Mouse (Mus musculus): ENCODE data around the gene Ehmt1. TPM values are rescaled to one million over a fixed set of nuclear protein-coding genes. Genes with fewer than 3 reads are reported as not detected.
A peak's percentile ranks its signal among the peaks of the same experiment; 100 is the strongest.
"Not testable (repeated sequence)": the region's sequence is repeated elsewhere in the genome, so short reads cannot be mapped to it uniquely, and the experiment has no call there.

Ehmt1 gene
- polyA plus RNA-seq (2014; fragmentation: Nextera tagmentation; extraction: Ambion mirVana) = 83.0 and 85.5 TPM in 2 replicates

- H3K4me2 ChIP-seq (ENCODE audit: low read length) = peak within 1 kb of the TSS; percentile 61
- peak within 1 kb of the TSS; percentile 94 for H3K4me3 ChIP-seq (ENCODE audit: low read depth, low read length)
- H3K9me3 ChIP-seq (ENCODE audit: control insufficient read depth, low read length) = no peaks in the 10 kb centered on the region
- no peaks in the 10 kb centered on the region for H3K36me3 ChIP-seq (ENCODE audit: control insufficient read depth, insufficient read depth, low read length)
- DNase-seq (ENCODE audit: low spot score) = peak; percentile 88
- ATAC-seq (replicated peaks; ENCODE audit: low FRiP score, low TSS enrichment, low read depth) = peak; percentile 97
- H3K9ac ChIP-seq (ENCODE audit: low read length) = peak within 1 kb of the TSS; percentile 98
- H3K27ac ChIP-seq (ENCODE audit: low read depth) = peak within 1 kb of the TSS; percentile 95
- peaks cover 11% of the 10 kb centered on the region for H3K4me1 ChIP-seq (replicated peaks; ENCODE audit: control insufficient read depth, insufficient read depth, low read length)
- no peaks in the 10 kb centered on the region for H3K27me3 ChIP-seq (replicated peaks; ENCODE audit: control insufficient read depth, insufficient read depth, low read length)
- under 1% methylated on average over 98 of the region's 112 CpGs for WGBS
Measured at GRCm38 (mm10) chr2:24918930-24919838, at the start of gene Ehmt1. TSS of gene Ehmt1 (minus strand) at chr2:24919614.

GRCm38 (mm10) chr2:24962304-24963000, 43.0 kb upstream of the Ehmt1 start, which contains the start of gene Dph7:
TSS of gene Dph7 (plus strand) at chr2:24962400.
- 1% methylated on average over 28 of the region's 28 CpGs for WGBS
- Histone ChIP-seq H3K27ac (ENCODE audit: low read depth) (no peak within 1 kb of the TSS), H3K4me1 (replicated peaks; ENCODE audit: control insufficient read depth, insufficient read depth, low read length) (0 out of 2 replicates have a peak, but pooled peaks cover 7% of the 10 kb centered on the region), H3K9me3 (ENCODE audit: control insufficient read depth, low read length) (no peaks in the 10 kb centered on the region), H3K4me3 (ENCODE audit: low read depth, low read length) (peak within 1 kb of the TSS; percentile 75), H3K27me3 (replicated peaks; ENCODE audit: control insufficient read depth, insufficient read depth, low read length) (no peaks in the 10 kb centered on the region), H3K36me3 (ENCODE audit: control insufficient read depth, insufficient read depth, low read length) (peaks cover 60% of the 10 kb centered on the region), H3K4me2 (ENCODE audit: low read length) (peak within 1 kb of the TSS; percentile 60), H3K9ac (ENCODE audit: low read length) (peak within 1 kb of the TSS; percentile 80)
- ATAC-seq (replicated peaks; ENCODE audit: low FRiP score, low TSS enrichment, low read depth) (peak; percentile 89), DNase-seq (ENCODE audit: low spot score) (peak; percentile 96)

- H3K27ac ChIP-seq (ENCODE audit: low read depth) = no peak overlapping the region
- H3K4me2 ChIP-seq (ENCODE audit: low read length) = no peak overlapping the region
- no peak for ATAC-seq (replicated peaks; ENCODE audit: low FRiP score, low TSS enrichment, low read depth)
- no peak overlapping the region for H3K4me3 ChIP-seq (ENCODE audit: low read depth, low read length)
- peak; percentile 53 for DNase-seq (ENCODE audit: low spot score)
- H3K27me3 ChIP-seq (replicated peaks; ENCODE audit: control insufficient read depth, insufficient read depth, low read length) = no peaks in the 10 kb centered on the region
- WGBS = 33% methylated on average over 3 of the region's 3 CpGs
- no peak overlapping the region for H3K9ac ChIP-seq (ENCODE audit: low read length)
- no peaks in the 10 kb centered on the region for H3K9me3 ChIP-seq (ENCODE audit: control insufficient read depth, low read length)
- H3K36me3 ChIP-seq (ENCODE audit: control insufficient read depth, insufficient read depth, low read length) = peaks cover 63% of the 10 kb centered on the region
- H3K4me1 ChIP-seq (replicated peaks; ENCODE audit: control insufficient read depth, insufficient read depth, low read length) = 0 out of 2 replicates have a peak, but pooled peaks cover 7% of the 10 kb centered on the region
Measured at GRCm38 (mm10) chr2:24960910-24961309, 41.5 kb upstream of the Ehmt1 start.

GRCm38 (mm10) chr2:24952537-24953055, 33.2 kb upstream of the Ehmt1 start:
- Histone ChIP-seq H3K9me3 (ENCODE audit: control insufficient read depth, low read length) (no peaks in the 10 kb centered on the region), H3K27ac (ENCODE audit: low read depth) (no peak overlapping the region), H3K4me2 (ENCODE audit: low read length) (no peak overlapping the region), H3K36me3 (ENCODE audit: control insufficient read depth, insufficient read depth, low read length) (peaks cover 58% of the 10 kb centered on the region), H3K4me1 (replicated peaks; ENCODE audit: control insufficient read depth, insufficient read depth, low read length) (peaks cover 11% of the 10 kb centered on the region), H3K27me3 (replicated peaks; ENCODE audit: control insufficient read depth, insufficient read depth, low read length) (no peaks in the 10 kb centered on the region), H3K4me3 (ENCODE audit: low read depth, low read length) (no peak overlapping the region), H3K9ac (ENCODE audit: low read length) (no peak overlapping the region)
- 84% methylated on average over 4 of the region's 4 CpGs for WGBS
- ATAC-seq (replicated peaks; ENCODE audit: low FRiP score, low TSS enrichment, low read depth) (no peak), DNase-seq (ENCODE audit: low spot score) (no peak)

GRCm38 (mm10) chr2:24950189-24950535, 30.7 kb upstream of the Ehmt1 start:
- Histone ChIP-seq H3K9me3 (ENCODE audit: control insufficient read depth, low read length) (no peaks in the 10 kb centered on the region), H3K27me3 (replicated peaks; ENCODE audit: control insufficient read depth, insufficient read depth, low read length) (no peaks in the 10 kb centered on the region), H3K4me2 (ENCODE audit: low read length) (peak overlapping the region; percentile 91), H3K4me1 (replicated peaks; ENCODE audit: control insufficient read depth, insufficient read depth, low read length) (peaks cover 11% of the 10 kb centered on the region), H3K36me3 (ENCODE audit: control insufficient read depth, insufficient read depth, low read length) (peaks cover 35% of the 10 kb centered on the region), H3K27ac (ENCODE audit: low read depth) (peak overlapping the region; percentile 62; the same call in 1 of the 2 replicates), H3K9ac (ENCODE audit: low read length) (peak overlapping the region; percentile 86), H3K4me3 (ENCODE audit: low read depth, low read length) (peak overlapping the region; percentile 93)
- under 1% methylated on average over 31 of the region's 31 CpGs for WGBS
- DNase-seq (ENCODE audit: low spot score) = peak; percentile 64
- peak; percentile 37; the same call in 1 of the 2 replicates for ATAC-seq (replicated peaks; ENCODE audit: low FRiP score, low TSS enrichment, low read depth)

GRCm38 (mm10) chr2:24949421-24950188, 30.2 kb upstream of the Ehmt1 start, which contains the start of gene Zmynd19:
TSS of gene Zmynd19 (plus strand) at chr2:24949792.
- peaks cover 11% of the 10 kb centered on the region for H3K4me1 ChIP-seq (replicated peaks; ENCODE audit: control insufficient read depth, insufficient read depth, low read length)
- whole genome bisulfite sequencing = under 1% methylated on average over 96 of the region's 108 CpGs
- ATAC-seq (replicated peaks; ENCODE audit: low FRiP score, low TSS enrichment, low read depth) (peak; percentile 96), DNase-seq (ENCODE audit: low spot score) (peak; percentile 96)
- peak within 1 kb of the TSS; percentile 93 for H3K4me3 ChIP-seq (ENCODE audit: low read depth, low read length)
- H3K36me3 ChIP-seq (ENCODE audit: control insufficient read depth, insufficient read depth, low read length) = peaks cover 30% of the 10 kb centered on the region
- H3K27ac ChIP-seq (ENCODE audit: low read depth) = peak within 1 kb of the TSS; percentile 62; the same call in 1 of the 2 replicates
- peak within 1 kb of the TSS; percentile 91 for H3K4me2 ChIP-seq (ENCODE audit: low read length)
- no peaks in the 10 kb centered on the region for H3K9me3 ChIP-seq (ENCODE audit: control insufficient read depth, low read length)
- peak within 1 kb of the TSS; percentile 86 for H3K9ac ChIP-seq (ENCODE audit: low read length)
- H3K27me3 ChIP-seq (replicated peaks; ENCODE audit: control insufficient read depth, insufficient read depth, low read length) = no peaks in the 10 kb centered on the region

- not testable (repeated sequence) for H3K27me3 ChIP-seq (replicated peaks; ENCODE audit: control insufficient read depth, insufficient read depth, low read length); H3K4me1 ChIP-seq (replicated peaks; ENCODE audit: control insufficient read depth, insufficient read depth, low read length); DNase-seq (ENCODE audit: low spot score); H3K36me3 ChIP-seq (ENCODE audit: control insufficient read depth, insufficient read depth, low read length); ATAC-seq (replicated peaks; ENCODE audit: low FRiP score, low TSS enrichment, low read depth); H3K4me2 ChIP-seq (ENCODE audit: low read length); H3K4me3 ChIP-seq (ENCODE audit: low read depth, low read length); H3K9me3 ChIP-seq (ENCODE audit: control insufficient read depth, low read length); H3K27ac ChIP-seq (ENCODE audit: low read depth); H3K9ac ChIP-seq (ENCODE audit: low read length)
- WGBS = 41% methylated on average over 2 of the region's 2 CpGs
Measured at GRCm38 (mm10) chr2:24944304-24944703, 24.9 kb upstream of the Ehmt1 start.

GRCm38 (mm10) chr2:24942092-24942491, 22.7 kb upstream of the Ehmt1 start:
- WGBS = 76% methylated on average over 4 of the region's 4 CpGs
- Histone ChIP-seq H3K4me3 (ENCODE audit: low read depth, low read length) (no peak overlapping the region), H3K4me1 (replicated peaks; ENCODE audit: control insufficient read depth, insufficient read depth, low read length) (no peaks in the 10 kb centered on the region), H3K36me3 (ENCODE audit: control insufficient read depth, insufficient read depth, low read length) (no peaks in the 10 kb centered on the region), H3K27me3 (replicated peaks; ENCODE audit: control insufficient read depth, insufficient read depth, low read length) (no peaks in the 10 kb centered on the region), H3K9ac (ENCODE audit: low read length) (no peak overlapping the region), H3K4me2 (ENCODE audit: low read length) (no peak overlapping the region), H3K9me3 (ENCODE audit: control insufficient read depth, low read length) (no peaks in the 10 kb centered on the region), H3K27ac (ENCODE audit: low read depth) (no peak overlapping the region)
- DNase-seq (ENCODE audit: low spot score) = no peak
- ATAC-seq (replicated peaks; ENCODE audit: low FRiP score, low TSS enrichment, low read depth) = no peak

Data from intestine, embryonic 14.5 days (tissue).